Mouse (Mus musculus) heart, postnatal 0 days (tissue): ENCODE measurements at regions not wholly inside any gene's neighbourhood (a gene's known extent, or its start where the extent isn't known, plus 50 kb on each side); places are given as distances from the start of the nearest gene placed in this dataset.

ENCODE experiments used
- CTCF ChIP-seq: IDR thresholded peaks from 2 replicates; pipeline ENCODE4 v1.5.1; 2016; ENCODE audit warnings: antibody characterized with exemption, control low read depth, low read depth
- EP300 ChIP-seq: IDR thresholded peaks from 2 replicates; pipeline ENCODE4 v1.6.1; 2016; ENCODE audit warnings: antibody characterized with exemption, low read depth

GRCm38 (mm10) chr17:4500504-4500903, 493.6 kb upstream of the Arid1b start:
- TF ChIP-seq CTCF (no peak), EP300 (no peak)
